Mouse (Mus musculus): ENCODE data around the gene Klc1.

GRCm38 (mm10) chr12:111817991-111818390 is 59.3 kb downstream of the Klc1 start:
- no peak for TF ChIP-seq CTCF (IDR thresholded peaks at IDR 0.05; ENCODE audit: control insufficient read depth, insufficient read depth, low read length)
- no peak for TF ChIP-seq POLR2A (IDR thresholded peaks at IDR 0.05; ENCODE audit: borderline replicate concordance, control insufficient read depth, low read depth, low read length)
